Mouse (Mus musculus): Measurements from ENCODE around the gene Cdh23.

Gene Cdh23

GRCm38 (mm10) chr10:60498538-60498937 lies 197.8 kb downstream of the Cdh23 start:
- DNase-seq (ENCODE audit: extremely low read depth, insufficient read length, low spot score), result no peak

DNA sequence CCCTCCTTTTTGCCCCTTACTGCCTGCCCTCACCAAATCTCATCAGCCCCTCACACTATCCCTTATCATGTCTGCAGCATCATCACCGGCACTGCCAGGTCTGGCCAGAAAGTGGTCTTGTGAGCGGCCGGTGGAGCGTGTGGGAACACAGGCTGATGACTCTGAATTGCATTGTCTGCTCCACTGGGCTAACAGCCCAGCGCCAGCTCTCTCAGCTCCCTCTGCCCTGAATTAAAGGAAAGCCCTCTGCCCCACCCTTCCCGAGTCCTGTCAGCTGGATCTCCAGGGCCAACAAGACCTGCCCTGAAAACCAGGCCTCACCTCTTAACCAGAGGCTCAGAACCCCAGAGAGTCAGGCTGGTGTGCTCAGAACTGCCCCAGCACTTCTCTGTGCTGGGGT lies 201.2 kb downstream of the Cdh23 start:
- DNase-seq (ENCODE audit: extremely low read depth, insufficient read length, low spot score), result no peak

DNA sequence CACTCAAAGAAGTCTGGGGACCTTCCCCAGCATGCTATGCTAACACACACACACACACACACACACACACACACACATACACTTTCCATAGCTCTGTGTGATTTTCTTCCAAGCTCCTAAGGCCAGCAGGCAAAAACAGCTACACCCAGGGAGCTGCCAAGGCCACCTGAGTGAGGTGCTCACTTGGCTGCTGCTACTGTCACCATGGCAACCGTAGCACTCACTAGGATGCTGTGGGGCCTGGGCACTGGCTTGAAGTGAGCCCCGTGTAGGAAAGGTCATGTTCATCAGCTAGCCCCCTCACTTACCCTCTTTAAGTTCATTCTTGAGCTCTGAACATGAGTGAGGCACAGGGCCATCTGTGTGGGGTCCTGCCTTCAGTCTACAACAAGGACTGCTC lies 204.8 kb downstream of the Cdh23 start:
- no peak for DNase-seq (ENCODE audit: extremely low read depth, insufficient read length, low spot score)

- DNase-seq (ENCODE audit: extremely low read depth, insufficient read length, low spot score), result no peak
Measured at GRCm38 (mm10) chr10:60481381-60481780, 214.9 kb downstream of the Cdh23 start.

GRCm38 (mm10) chr10:60474549-60474948 lies 221.7 kb downstream of the Cdh23 start:
- DNase-seq (ENCODE audit: extremely low read depth, insufficient read length, low spot score), result no peak

- no peak for DNase-seq (ENCODE audit: extremely low read depth, insufficient read length, low spot score)
Measured at GRCm38 (mm10) chr10:60473782-60474322, 222.4 kb downstream of the Cdh23 start.

DNA sequence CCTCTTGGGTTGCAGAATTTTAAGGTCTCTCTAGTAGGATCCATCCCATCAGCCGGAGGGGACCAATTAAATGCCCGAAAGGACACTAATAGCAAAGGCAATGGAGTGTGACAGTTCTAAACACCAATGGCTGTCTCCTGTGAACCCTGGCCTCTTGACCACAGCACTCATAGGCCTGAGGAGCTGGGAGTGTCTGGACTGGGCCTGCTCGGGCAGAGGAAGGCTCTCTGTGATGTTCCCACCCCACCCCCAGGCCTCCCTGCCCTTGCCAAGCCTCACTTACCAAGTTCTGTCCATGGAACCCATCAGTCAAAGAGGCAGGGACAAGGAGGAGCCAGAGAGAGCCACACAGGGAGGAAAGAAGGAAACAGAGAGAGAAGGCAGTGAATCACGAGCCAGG lies 228.5 kb downstream of the Cdh23 start:
- no peak for DNase-seq (ENCODE audit: extremely low read depth, insufficient read length, low spot score)

DNA sequence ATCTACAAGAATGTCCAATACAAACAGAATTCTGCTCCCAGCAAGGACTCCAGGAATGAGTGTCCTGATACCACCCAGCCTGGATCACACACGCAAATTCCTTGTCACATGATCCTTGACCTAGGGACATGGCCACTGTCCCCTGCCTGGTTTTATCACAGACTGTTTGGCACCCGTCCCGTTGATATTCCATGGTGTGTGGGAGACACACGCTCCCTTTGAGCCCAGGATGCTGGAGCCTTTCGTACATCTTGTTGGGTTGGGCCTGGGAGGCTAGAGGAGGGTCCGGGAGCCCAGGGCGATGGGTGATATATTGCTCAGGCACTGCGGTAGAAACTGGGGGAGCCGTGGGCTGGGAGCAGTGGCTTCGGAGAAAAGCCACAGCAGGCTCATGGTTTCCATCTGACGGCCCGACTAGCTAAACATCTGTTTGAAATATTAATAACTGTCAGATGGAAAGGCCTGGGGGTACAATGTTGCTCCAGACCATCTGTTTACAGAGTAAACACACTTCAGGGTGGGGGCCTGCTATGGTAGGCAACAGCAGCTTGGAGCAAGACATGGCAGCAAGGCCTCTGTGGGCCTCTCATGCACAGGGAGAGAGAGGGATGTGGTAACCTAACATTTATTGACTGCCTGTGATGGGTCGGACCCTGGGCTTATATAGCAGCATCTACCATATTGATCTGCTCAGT lies 232.2 kb downstream of the Cdh23 start:
- DNase-seq (ENCODE audit: extremely low read depth, insufficient read length, low spot score), result no peak

DNA sequence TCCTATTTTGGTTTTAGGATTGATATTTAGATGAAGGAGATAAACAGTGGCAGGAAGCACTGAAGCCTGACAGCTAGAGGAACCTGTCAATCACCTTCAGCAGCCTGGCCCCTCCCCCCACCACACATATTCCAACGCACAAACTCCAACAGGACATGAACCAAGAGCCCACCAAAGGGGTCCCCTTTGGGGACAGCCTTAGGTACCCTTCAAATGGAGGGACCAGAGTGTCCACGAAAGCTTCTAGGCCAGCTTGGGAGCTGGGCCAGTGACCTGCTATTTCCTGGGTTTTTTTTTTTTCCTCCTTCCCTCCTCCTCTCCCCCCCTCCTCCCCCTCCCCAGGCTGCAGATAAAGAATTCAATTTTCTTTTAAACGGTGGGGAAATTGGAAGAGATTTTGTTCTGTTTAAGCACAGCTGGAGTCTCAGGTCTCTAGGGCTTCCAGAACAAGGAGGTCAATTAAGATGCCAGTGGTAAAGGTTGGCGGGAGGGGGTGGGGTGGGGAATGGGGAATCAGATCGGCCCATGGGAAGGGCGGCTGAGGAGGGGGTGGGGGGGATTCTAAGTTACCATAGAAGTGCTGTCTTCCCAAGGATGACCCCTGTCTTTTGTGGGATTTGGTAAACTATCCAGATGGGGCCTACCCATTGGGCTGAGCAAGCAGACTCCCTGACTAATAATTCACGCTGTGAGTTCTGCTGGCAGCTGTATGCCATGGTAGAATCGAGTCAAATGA lies 239.5 kb downstream of the Cdh23 start:
- no peak for DNase-seq (ENCODE audit: extremely low read depth, insufficient read length, low spot score)

DNA sequence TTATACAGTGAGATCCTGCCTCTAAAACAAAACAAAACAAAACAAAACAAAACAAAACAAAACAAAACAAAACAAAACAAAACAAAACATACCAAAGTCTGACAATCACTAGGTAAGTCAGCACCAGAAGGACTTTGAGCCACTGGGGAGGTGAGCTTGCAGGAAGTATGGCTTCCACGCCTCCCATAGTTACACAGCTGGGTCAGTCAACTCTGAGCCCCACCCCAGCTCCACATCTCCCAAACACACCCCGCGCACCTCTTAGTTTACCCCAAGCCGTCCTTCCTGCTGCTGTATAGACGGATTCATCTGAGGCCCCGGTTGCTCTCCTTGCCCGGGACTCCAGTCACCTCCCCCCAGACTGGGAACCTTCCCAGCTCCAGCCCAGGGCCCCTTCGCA lies 241.1 kb downstream of the Cdh23 start:
- no peak for DNase-seq (ENCODE audit: extremely low read depth, insufficient read length, low spot score)

DNA sequence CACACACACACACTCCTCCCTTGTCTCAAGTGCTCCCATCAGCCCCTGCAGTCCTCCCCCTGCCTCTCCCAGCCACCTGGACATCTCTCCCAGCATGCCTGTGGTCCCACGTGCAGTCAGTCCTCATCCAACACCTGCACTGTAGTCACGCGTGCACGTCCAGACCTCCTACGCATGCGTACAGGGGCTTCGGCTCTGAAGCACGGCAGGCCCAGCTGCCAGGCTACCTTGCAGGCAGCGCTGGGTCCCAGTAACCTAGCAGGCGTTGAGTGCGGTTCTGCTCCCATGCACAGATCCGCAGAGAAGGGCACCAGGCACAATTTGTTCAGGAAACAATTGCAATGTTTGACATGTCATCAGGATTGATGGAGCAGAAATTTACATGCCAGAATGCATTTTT lies 249.1 kb downstream of the Cdh23 start:
- DNase-seq (ENCODE audit: extremely low read depth, insufficient read length, low spot score), result no peak

- DNase-seq (ENCODE audit: extremely low read depth, insufficient read length, low spot score), result peak; percentile 37
Measured at GRCm38 (mm10) chr10:60445031-60445593, 251.2 kb downstream of the Cdh23 start.

GRCm38 (mm10) chr10:60443078-60443477 lies 253.2 kb downstream of the Cdh23 start:
- DNase-seq (ENCODE audit: extremely low read depth, insufficient read length, low spot score), result no peak

- DNase-seq (ENCODE audit: extremely low read depth, insufficient read length, low spot score), result no peak
Measured at GRCm38 (mm10) chr10:60442321-60442720, 254.0 kb downstream of the Cdh23 start.

DNA sequence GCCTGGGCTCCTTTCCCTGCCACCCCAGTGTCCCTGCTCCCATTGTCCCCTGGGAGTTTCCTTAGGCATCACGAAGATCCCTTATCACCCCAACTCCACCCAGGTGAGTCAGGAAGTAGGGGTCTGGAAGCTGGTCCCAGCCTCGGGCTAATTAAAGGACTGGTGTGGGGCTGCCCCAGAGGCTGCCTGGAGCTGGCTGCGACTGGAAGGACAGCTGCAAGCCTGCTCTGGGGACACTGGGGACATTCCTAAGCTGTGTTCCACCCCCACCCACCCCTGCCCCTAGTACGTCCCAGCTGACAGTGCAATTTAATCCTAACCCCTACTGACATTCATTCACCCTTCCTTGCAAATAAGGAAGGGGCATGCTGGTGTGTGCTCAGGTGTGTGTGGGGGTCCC lies 263.6 kb downstream of the Cdh23 start:
- DNase-seq (ENCODE audit: extremely low read depth, insufficient read length, low spot score), result no peak

DNA sequence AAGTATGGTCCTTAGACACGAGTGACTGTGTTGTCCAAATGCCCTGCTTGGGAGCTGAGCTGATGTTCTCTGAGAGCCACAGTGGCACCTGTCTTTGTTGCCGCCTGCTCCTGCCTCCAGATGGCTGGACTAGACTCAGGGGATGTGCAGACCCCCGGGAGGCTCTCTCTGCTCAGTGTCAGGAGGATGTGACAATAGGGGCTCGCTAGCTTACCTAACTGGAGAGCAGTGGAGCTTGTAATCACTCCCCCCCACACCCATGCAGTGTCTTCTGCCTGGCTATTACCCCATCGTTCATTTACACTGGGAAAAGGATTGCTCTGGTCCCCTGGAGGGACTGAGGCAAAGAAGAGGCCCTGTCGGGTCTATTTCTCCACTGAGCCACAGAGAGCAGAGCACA lies 265.7 kb downstream of the Cdh23 start:
- DNase-seq (ENCODE audit: extremely low read depth, insufficient read length, low spot score), result no peak

DNA sequence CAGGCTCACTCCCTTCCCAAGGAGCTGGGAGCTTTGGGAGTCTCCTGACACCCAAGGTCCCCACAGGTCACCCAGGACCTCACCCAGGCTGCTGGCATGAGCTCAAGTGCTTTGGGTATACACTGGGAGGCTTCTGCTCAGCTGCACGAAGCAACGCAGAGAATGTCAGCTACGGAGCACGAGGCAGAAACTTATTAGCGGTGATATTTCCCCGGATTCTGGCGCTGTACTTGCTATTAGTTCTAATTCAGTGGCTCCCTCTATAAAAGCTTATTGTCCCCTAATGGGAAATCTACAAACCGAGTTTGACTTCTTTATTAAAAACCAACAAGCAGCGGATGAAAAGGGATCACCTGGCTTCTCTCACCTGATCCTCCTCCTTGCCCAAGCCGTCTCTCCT lies 266.3 kb downstream of the Cdh23 start:
- DNase-seq (ENCODE audit: extremely low read depth, insufficient read length, low spot score), result no peak

DNA sequence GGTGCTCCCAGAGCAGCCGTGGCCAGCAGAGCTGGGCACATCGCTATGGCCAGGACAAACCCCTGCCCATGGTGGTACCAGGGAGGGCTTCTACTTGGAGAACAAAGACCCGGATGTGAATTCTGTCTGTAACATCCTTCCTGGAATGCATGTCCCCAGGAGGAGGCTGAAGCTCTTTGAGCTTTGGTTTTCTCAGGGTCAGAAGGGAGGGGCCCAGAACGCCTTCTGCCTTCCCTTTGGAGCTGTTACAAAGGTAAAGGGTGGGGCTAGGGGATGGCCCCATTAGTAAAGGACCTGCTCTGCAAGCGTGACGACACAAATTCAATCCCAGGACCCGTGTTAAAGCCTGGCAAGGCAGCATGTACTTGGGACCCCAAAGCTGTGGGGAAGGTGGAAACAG lies 273.5 kb downstream of the Cdh23 start:
- DNase-seq (ENCODE audit: extremely low read depth, insufficient read length, low spot score), result no peak

DNA sequence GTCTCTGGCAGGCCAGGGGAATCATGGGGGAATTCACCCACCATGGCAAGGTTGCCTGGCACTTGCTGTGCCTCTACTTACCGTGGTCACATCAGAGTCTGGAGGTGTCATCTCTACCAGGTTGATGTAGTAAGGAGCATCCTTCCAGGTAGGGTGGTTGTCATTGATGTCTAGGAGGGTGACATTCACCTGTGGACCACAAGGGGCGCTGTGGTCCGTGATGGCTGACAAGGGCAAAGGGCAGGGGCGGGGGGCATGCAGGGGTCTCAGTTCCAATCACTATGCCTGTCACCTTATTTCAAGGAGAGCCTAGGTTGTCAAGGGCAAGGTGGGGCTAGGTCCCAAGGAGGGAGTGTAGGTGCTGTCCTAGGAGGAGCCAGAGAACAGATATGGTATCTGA lies 276.7 kb downstream of the Cdh23 start:
- DNase-seq (ENCODE audit: extremely low read depth, insufficient read length, low spot score), result no peak

- DNase-seq (ENCODE audit: extremely low read depth, insufficient read length, low spot score), result no peak
Measured at GRCm38 (mm10) chr10:60418137-60418536, 278.2 kb downstream of the Cdh23 start.

DNA sequence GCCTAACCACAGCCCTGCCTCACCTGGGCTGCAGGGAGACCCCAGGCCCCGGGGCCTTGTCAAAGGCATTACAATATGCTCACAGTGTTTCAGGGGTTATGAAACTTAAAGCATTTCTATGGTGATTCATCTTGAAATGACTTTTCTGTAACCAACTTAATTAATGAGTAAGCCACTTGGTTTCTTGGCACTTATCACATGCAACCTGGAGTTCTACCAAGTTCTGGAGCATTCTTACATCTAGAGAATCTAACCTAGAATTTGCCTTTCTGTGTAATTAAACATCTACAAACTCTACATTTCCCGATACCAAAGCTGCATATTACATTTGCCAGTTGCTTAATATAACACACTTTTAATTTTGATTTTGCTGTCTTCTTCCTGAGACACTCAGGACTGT lies 279.2 kb downstream of the Cdh23 start:
- DNase-seq (ENCODE audit: extremely low read depth, insufficient read length, low spot score), result no peak

GRCm38 (mm10) chr10:60413756-60414155 lies 282.5 kb downstream of the Cdh23 start:
- DNase-seq (ENCODE audit: extremely low read depth, insufficient read length, low spot score), result no peak
